ENCODE assay signal across 8 mouse cellular contexts in the genomic region with DNA sequence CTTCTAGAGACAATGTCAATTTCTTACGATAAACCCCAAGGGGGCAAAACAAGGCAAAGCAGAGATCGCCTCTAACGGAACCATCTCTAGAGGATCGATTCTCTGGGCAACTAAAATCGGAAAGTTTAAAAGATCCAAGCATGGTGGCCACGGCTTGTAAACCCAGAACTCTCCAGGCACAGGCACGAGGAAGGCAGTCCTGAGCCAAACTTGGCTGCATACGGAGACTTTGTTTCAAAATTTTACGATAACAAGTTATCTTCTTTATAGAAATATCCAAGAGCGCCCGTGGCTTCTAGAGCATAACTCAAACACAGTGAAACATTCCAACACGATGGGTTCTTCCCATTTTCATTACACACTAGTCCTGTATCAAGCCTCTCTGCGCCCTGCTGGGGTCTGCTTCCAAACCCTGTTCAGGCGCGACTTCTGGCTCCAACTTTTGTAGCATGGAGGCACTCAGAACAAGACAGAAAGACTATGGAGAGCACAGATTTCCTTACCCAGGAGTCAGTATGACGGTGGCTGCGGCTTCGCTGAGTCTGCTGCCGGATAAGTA. TPM values are rescaled to one million over a fixed set of nuclear protein-coding genes. Genes with fewer than 3 reads are reported as not detected.
DNase-seq lines count a peak whose midpoint lies in the region; ATAC-seq and TF ChIP-seq lines count a peak whose summit lies in the region.

No protein-coding gene starts in this region.

- no peak for TF ChIP-seq POLR2A in kidney, adult 2 months (IDR thresholded peaks at IDR 0.05; ENCODE audit: low read depth, low read length)
- TF ChIP-seq POLR2A in bone marrow macrophage, adult 2 months (IDR thresholded peaks at IDR 0.05; ENCODE audit: borderline replicate concordance, low read depth, low read length), result 0 out of 2 replicates have a peak, but pooled peaks have one; percentile 37

- peak overlapping the region; percentile 98 for H3K4me2 ChIP-seq in hindbrain, embryonic 16.5 days (ENCODE audit: low read length)
- peak overlapping the region; percentile 93 for H3K4me2 ChIP-seq in midbrain, embryonic 15.5 days

- intact Hi-C loops in left cerebral cortex, postnatal 14 days (cut with DNase I), result no loop called here

- H3K9me3 ChIP-seq in hindbrain, embryonic 16.5 days (ENCODE audit: control insufficient read depth, low read length), result no peaks in the 10 kb centered on the region; the same call in 1 of the 2 replicates
- H3K9me3 ChIP-seq in midbrain, embryonic 15.5 days, result no peaks in the 10 kb centered on the region

- H3K9ac ChIP-seq in hindbrain, embryonic 16.5 days (ENCODE audit: low read depth, low read length), result peak overlapping the region; percentile 77
- H3K9ac ChIP-seq in midbrain, embryonic 15.5 days, result peak overlapping the region; percentile 58

- H3K36me3 ChIP-seq in kidney, adult 2 months (ENCODE audit: control insufficient read depth, insufficient read depth, low read length), result peaks cover 7% of the 10 kb centered on the region
- peaks cover 18% of the 10 kb centered on the region for H3K36me3 ChIP-seq in hindbrain, embryonic 16.5 days (ENCODE audit: control insufficient read depth, insufficient read depth, low read length)
- peaks cover 13% of the 10 kb centered on the region for H3K36me3 ChIP-seq in midbrain, embryonic 15.5 days (replicated peaks)

- ATAC-seq in hindbrain, embryonic 16.5 days, result no peak; the same call in 1 of the 2 replicates
- ATAC-seq in midbrain, embryonic 15.5 days (replicated peaks), result peak; percentile 71; the same call in 1 of the 2 replicates

- no peak for TF ChIP-seq CTCF in kidney, adult 2 months (conservative IDR thresholded peaks at IDR 0.05; ENCODE audit: insufficient read depth, insufficient read length, low read depth, low read length)
- TF ChIP-seq CTCF in bone marrow macrophage, adult 2 months (IDR thresholded peaks at IDR 0.05; ENCODE audit: low read depth, low read length), result no peak

- H3K4me1 ChIP-seq in kidney, adult 2 months (ENCODE audit: control insufficient read depth, insufficient read depth, low read length), result peaks cover 7% of the 10 kb centered on the region; the same call in 1 of the 2 replicates
- H3K4me1 ChIP-seq in bone marrow macrophage, adult 2 months (ENCODE audit: control insufficient read depth, insufficient read depth, low read length), result peaks cover 8% of the 10 kb centered on the region
- H3K4me1 ChIP-seq in hindbrain, embryonic 16.5 days (ENCODE audit: control insufficient read depth, insufficient read depth, low read depth, low read length), result peaks cover 8% of the 10 kb centered on the region
- peaks cover 12% of the 10 kb centered on the region for H3K4me1 ChIP-seq in midbrain, embryonic 15.5 days

- peak overlapping the region; percentile 95 for H3K4me3 ChIP-seq in kidney, adult 2 months (ENCODE audit: insufficient read depth, low read depth, low read length)
- peak overlapping the region; percentile 96 for H3K4me3 ChIP-seq in bone marrow macrophage, adult 2 months (ENCODE audit: insufficient read depth, low read length)
- peak overlapping the region; percentile 89 for H3K4me3 ChIP-seq in hindbrain, embryonic 16.5 days (ENCODE audit: low read length)
- peak overlapping the region; percentile 78 for H3K4me3 ChIP-seq in midbrain, embryonic 15.5 days

- DNase-seq in kidney, adult 2 months, result no peak
- DNase-seq in kidney, postnatal 10 days, result no peak
- DNase-seq in cerebellum, postnatal 4 days (ENCODE audit: low spot score in 2 of 2), result no peak
- DNase-seq in left cerebral cortex, postnatal 14 days (ENCODE audit: low spot score in 2 of 2), result no peak
- DNase-seq in spleen, adult 18-20 months, result no peak

- WGBS in kidney, adult 2 months, result 2% methylated on average over 19 of the region's 19 CpGs
- 3% methylated on average over 19 of the region's 19 CpGs for WGBS in hindbrain, embryonic 16.5 days
- 3% methylated on average over 19 of the region's 19 CpGs for WGBS in midbrain, embryonic 15.5 days

- peak overlapping the region; percentile 57; the same call in 1 of the 2 replicates for H3K27ac ChIP-seq in kidney, adult 2 months (ENCODE audit: insufficient read depth, low read depth, low read length)
- H3K27ac ChIP-seq in bone marrow macrophage, adult 2 months (ENCODE audit: insufficient read depth, low read depth, low read length), result peak overlapping the region; percentile 69
- H3K27ac ChIP-seq in hindbrain, embryonic 16.5 days (ENCODE audit: low read depth, low read length), result peak overlapping the region; percentile 62; the same call in 1 of the 2 replicates
- peak overlapping the region; percentile 79 for H3K27ac ChIP-seq in midbrain, embryonic 15.5 days

- no peaks in the 10 kb centered on the region for H3K27me3 ChIP-seq in kidney, adult 2 months (replicated peaks; ENCODE audit: control insufficient read depth, insufficient read depth, low read length)
- no peaks in the 10 kb centered on the region for H3K27me3 ChIP-seq in hindbrain, embryonic 16.5 days (replicated peaks; ENCODE audit: control insufficient read depth, insufficient read depth, low read length)
- no peaks in the 10 kb centered on the region; the same call in 1 of the 2 replicates for H3K27me3 ChIP-seq in midbrain, embryonic 15.5 days (replicated peaks)

RNA-seq across cellular contexts. Expression of a gene that starts 0.4 kb away (rescaled TPM):
- 9.1 and 9.4 TPM in 2 replicates for polyA plus RNA-seq in kidney, adult 2 months (2012; rRNA removed)
- 18.2 and 21.1 TPM in 2 replicates for polyA plus RNA-seq in bone marrow macrophage, adult 2 months (2012; ENCODE audit: insufficient read depth, insufficient read length, missing spikeins)
- 43.0 and 44.9 TPM in 2 replicates for polyA plus RNA-seq in hindbrain, embryonic 16.5 days (2015; fragmentation: Nextera tagmentation; extraction: Ambion mirVana)
- polyA plus RNA-seq in midbrain, embryonic 15.5 days (2015; fragmentation: Nextera tagmentation; extraction: Ambion mirVana), result 46.0 and 47.6 TPM in 2 replicates
- total RNA-seq in left cerebral cortex, postnatal 14 days (2021), result 10 to 100 TPM; 14.7 to 19.0 TPM

RNA-seq across cellular contexts. Expression of a gene that starts 12.5 kb away (rescaled TPM):
- polyA plus RNA-seq in kidney, adult 2 months (2012; rRNA removed), result 26.4 and 31.4 TPM in 2 replicates
- 22.4 and 23.3 TPM in 2 replicates for polyA plus RNA-seq in bone marrow macrophage, adult 2 months (2012; ENCODE audit: insufficient read depth, insufficient read length, missing spikeins)
- polyA plus RNA-seq in hindbrain, embryonic 16.5 days (2015; fragmentation: Nextera tagmentation; extraction: Ambion mirVana), result 18.3 and 22.0 TPM in 2 replicates
- polyA plus RNA-seq in midbrain, embryonic 15.5 days (2015; fragmentation: Nextera tagmentation; extraction: Ambion mirVana), result 15.9 and 17.4 TPM in 2 replicates
- 10 to 100 TPM; 14.6 to 15.4 TPM for total RNA-seq in left cerebral cortex, postnatal 14 days (2021)

RNA-seq across cellular contexts. Expression of a gene that starts 36.4 kb away (rescaled TPM):
- 6.7 and 9.4 TPM in 2 replicates for polyA plus RNA-seq in kidney, adult 2 months (2012; rRNA removed)
- not detected in 2 replicates for polyA plus RNA-seq in bone marrow macrophage, adult 2 months (2012; ENCODE audit: insufficient read depth, insufficient read length, missing spikeins)
- polyA plus RNA-seq in hindbrain, embryonic 16.5 days (2015; fragmentation: Nextera tagmentation; extraction: Ambion mirVana), result 67.5 and 72.3 TPM in 2 replicates
- polyA plus RNA-seq in midbrain, embryonic 15.5 days (2015; fragmentation: Nextera tagmentation; extraction: Ambion mirVana), result 88.4 and 96.0 TPM in 2 replicates
- 10 to 100 TPM; 70.1 to 76.4 TPM for total RNA-seq in left cerebral cortex, postnatal 14 days (2021)
